Mouse (Mus musculus) c-Kit-positive CD71-positive TER-119-negative erythroid progenitor cells, embryonic 14.5 days (primary cell): ENCODE results near the gene Ms4a10.

Experiments used
- DNase-seq: peaks from one replicate; pipeline ENCODE4 v3.0.0-alpha.2; 2013; ENCODE audit warnings: low read depth

Ms4a10 gene

GRCm38 (mm10) chr19:10916506-10916905 lies 58.0 kb downstream of the Ms4a10 start:
- no peak for DNase-seq

- no peak for DNase-seq
Observed at GRCm38 (mm10) chr19:10914870-10915269, 59.6 kb downstream of the Ms4a10 start.

DNA sequence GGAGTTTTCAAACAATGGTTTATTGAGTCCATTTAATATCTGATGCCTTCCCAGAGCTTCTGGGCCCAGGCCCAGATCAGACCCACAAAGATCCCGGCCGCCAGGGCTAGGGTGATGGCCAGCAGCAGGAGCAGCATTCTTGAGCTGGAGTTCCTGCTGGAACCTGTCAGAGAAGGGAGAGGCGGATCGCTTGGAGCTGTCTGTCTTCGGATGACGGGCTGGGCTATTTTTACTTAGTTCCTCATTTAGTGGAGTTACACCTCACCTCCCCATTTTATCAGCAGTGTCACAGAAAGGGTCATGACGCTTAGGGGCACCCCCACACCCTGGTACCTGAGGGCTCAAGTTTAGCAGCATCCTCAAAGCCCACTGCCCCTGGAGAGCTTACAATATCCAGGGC lies 60.2 kb downstream of the Ms4a10 start:
- no peak for DNase-seq
